8 mouse cellular contexts compared by ENCODE assay signal in genomic region chr11:119300246-119300935, GRCm38 (mm10). TPM values are rescaled to one million over a fixed set of nuclear protein-coding genes. Genes with fewer than 3 reads are reported as not detected.
DNase-seq lines count a peak whose midpoint lies in the region; ATAC-seq and TF ChIP-seq lines count a peak whose summit lies in the region.

No protein-coding gene starts in this region.

- intact Hi-C loops in gastrocnemius, postnatal 14 days (cut with DNase I; ENCODE audit: low total_unique reads), result loop anchor here (10.0 kb wide), 1 partner anchor 54 kb away; the partner anchor contains the start of genes Sgsh and Slc26a11

- peak overlapping the region; percentile 95 for H3K4me3 ChIP-seq in kidney, postnatal 0 days (replicated peaks; ENCODE audit: low read depth, low read length)
- peak overlapping the region; percentile 68 for H3K4me3 ChIP-seq in hindbrain, embryonic 14.5 days (replicated peaks; ENCODE audit: low read length)
- peak overlapping the region; percentile 95 for H3K4me3 ChIP-seq in midbrain, embryonic 14.5 days (replicated peaks; ENCODE audit: low read depth, low read length)

- peak; percentile 35 for DNase-seq in kidney, postnatal 0 days (ENCODE audit: low spot score)
- no peak for DNase-seq in kidney, adult 9 months
- DNase-seq in brain, adult 2 months (ENCODE audit: low read depth, low spot score), result peak; percentile 63
- peak; percentile 32 for DNase-seq in hindbrain, embryonic 14.5 days (ENCODE audit: low spot score)
- no peak for DNase-seq in midbrain, embryonic 14.5 days
- DNase-seq in frontal cortex, postnatal 10 days (ENCODE audit: low spot score in 2 of 2), result no peak
- DNase-seq in retina, postnatal 1 day, result no peak
- DNase-seq in gastrocnemius, postnatal 14 days, result no peak

- peak; percentile 22; the same call in 1 of the 2 replicates for TF ChIP-seq CTCF in kidney, postnatal 0 days (IDR thresholded peaks at IDR 0.05; ENCODE audit: low read depth)

- 0 out of 2 replicates have a peak, but pooled peaks have one; percentile 27 for ATAC-seq in kidney, postnatal 0 days (replicated peaks; ENCODE audit: low FRiP score, low read depth)
- ATAC-seq in hindbrain, embryonic 14.5 days (ENCODE audit: low FRiP score), result no peak
- ATAC-seq in midbrain, embryonic 14.5 days (ENCODE audit: low FRiP score, low TSS enrichment), result peak; percentile 83

- H3K27ac ChIP-seq in kidney, postnatal 0 days, result peak overlapping the region; percentile 89
- peak overlapping the region; percentile 94 for H3K27ac ChIP-seq in hindbrain, embryonic 14.5 days
- H3K27ac ChIP-seq in midbrain, embryonic 14.5 days (replicated peaks; ENCODE audit: low read depth, low read length), result peak overlapping the region; percentile 99

- peak overlapping the region; percentile 95 for H3K4me2 ChIP-seq in kidney, postnatal 0 days (ENCODE audit: low read length)
- peak overlapping the region; percentile 74 for H3K4me2 ChIP-seq in hindbrain, embryonic 14.5 days (replicated peaks)
- H3K4me2 ChIP-seq in midbrain, embryonic 14.5 days (ENCODE audit: low read length), result peak overlapping the region; percentile 94

- peaks cover 20% of the 10 kb centered on the region; the same call in 1 of the 2 replicates for H3K36me3 ChIP-seq in kidney, postnatal 0 days (ENCODE audit: insufficient read depth, low read length)
- H3K36me3 ChIP-seq in hindbrain, embryonic 14.5 days (replicated peaks; ENCODE audit: control insufficient read depth, insufficient read depth), result peaks cover 29% of the 10 kb centered on the region
- peaks cover 23% of the 10 kb centered on the region for H3K36me3 ChIP-seq in midbrain, embryonic 14.5 days (ENCODE audit: control insufficient read depth, insufficient read depth, low read length)

- H3K27me3 ChIP-seq in kidney, postnatal 0 days (ENCODE audit: insufficient read depth, low read length), result no peaks in the 10 kb centered on the region
- no peaks in the 10 kb centered on the region for H3K27me3 ChIP-seq in hindbrain, embryonic 14.5 days (ENCODE audit: control insufficient read depth, insufficient read depth, low read length)
- no peaks in the 10 kb centered on the region for H3K27me3 ChIP-seq in midbrain, embryonic 14.5 days (ENCODE audit: control insufficient read depth, insufficient read depth, low read length)

- H3K9ac ChIP-seq in kidney, postnatal 0 days (ENCODE audit: low read depth, low read length), result peak overlapping the region; percentile 98
- H3K9ac ChIP-seq in hindbrain, embryonic 14.5 days, result peak overlapping the region; percentile 87
- peak overlapping the region; percentile 92 for H3K9ac ChIP-seq in midbrain, embryonic 14.5 days (replicated peaks; ENCODE audit: low read length)

- H3K4me1 ChIP-seq in kidney, postnatal 0 days (replicated peaks; ENCODE audit: insufficient read depth, low read length), result peaks cover 9% of the 10 kb centered on the region; the same call in 1 of the 2 replicates
- H3K4me1 ChIP-seq in hindbrain, embryonic 14.5 days (replicated peaks; ENCODE audit: control insufficient read depth, insufficient read depth, low read length), result peaks cover 10% of the 10 kb centered on the region
- H3K4me1 ChIP-seq in midbrain, embryonic 14.5 days (ENCODE audit: control insufficient read depth, insufficient read depth, low read length), result peaks cover 15% of the 10 kb centered on the region

- no peaks in the 10 kb centered on the region for H3K9me3 ChIP-seq in kidney, postnatal 0 days (replicated peaks; ENCODE audit: low read length)
- no peaks in the 10 kb centered on the region for H3K9me3 ChIP-seq in hindbrain, embryonic 14.5 days (ENCODE audit: control insufficient read depth, low read length)
- no peaks in the 10 kb centered on the region for H3K9me3 ChIP-seq in midbrain, embryonic 14.5 days (ENCODE audit: control insufficient read depth, low read length)

- WGBS in kidney, postnatal 0 days, result under 1% methylated on average over 31 of the region's 31 CpGs
- WGBS in hindbrain, embryonic 14.5 days, result 1% methylated on average over 31 of the region's 31 CpGs
- WGBS in midbrain, embryonic 14.5 days, result 2% methylated on average over 31 of the region's 31 CpGs

RNA-seq across cellular contexts. Expression of gene Eif4a3, which starts 0.5 kb away (rescaled TPM):
- 260 and 285 TPM in 2 replicates for polyA plus RNA-seq in kidney, postnatal 0 days (2015; fragmentation: Nextera tagmentation; extraction: Ambion mirVana)
- polyA plus RNA-seq in hindbrain, embryonic 14.5 days (2014; fragmentation: Nextera tagmentation; extraction: Ambion mirVana), result 223 and 243 TPM in 2 replicates
- 257 and 264 TPM in 2 replicates for polyA plus RNA-seq in midbrain, embryonic 14.5 days (2014; fragmentation: Nextera tagmentation; extraction: Ambion mirVana)
- 10 to 100 TPM; 43.8 to 52.4 TPM for total RNA-seq in gastrocnemius, postnatal 14 days (2021)

RNA-seq across cellular contexts. Expression of gene Card14, which starts 7.2 kb away (rescaled TPM):
- polyA plus RNA-seq in kidney, postnatal 0 days (2015; fragmentation: Nextera tagmentation; extraction: Ambion mirVana), result 0.99 and 1.2 TPM in 2 replicates
- 0.16 and 0.18 TPM in 2 replicates for polyA plus RNA-seq in hindbrain, embryonic 14.5 days (2014; fragmentation: Nextera tagmentation; extraction: Ambion mirVana)
- 0.11 and 0.16 TPM in 2 replicates for polyA plus RNA-seq in midbrain, embryonic 14.5 days (2014; fragmentation: Nextera tagmentation; extraction: Ambion mirVana)
- total RNA-seq in gastrocnemius, postnatal 14 days (2021), result 1 to 10 TPM in 1 of 2 experiments, under 1 TPM in 1; 0.64 to 1.3 TPM

RNA-seq across cellular contexts. Expression of gene Gaa, which starts 32.7 kb away (rescaled TPM):
- polyA plus RNA-seq in kidney, postnatal 0 days (2015; fragmentation: Nextera tagmentation; extraction: Ambion mirVana), result 64.6 and 68.5 TPM in 2 replicates
- 78.7 and 82.4 TPM in 2 replicates for polyA plus RNA-seq in hindbrain, embryonic 14.5 days (2014; fragmentation: Nextera tagmentation; extraction: Ambion mirVana)
- 58.6 and 67.2 TPM in 2 replicates for polyA plus RNA-seq in midbrain, embryonic 14.5 days (2014; fragmentation: Nextera tagmentation; extraction: Ambion mirVana)
- 10 to 100 TPM; 79.1 to 81.6 TPM for total RNA-seq in gastrocnemius, postnatal 14 days (2021)

RNA-seq across cellular contexts. Expression of gene Sgsh, which starts 54.9 kb away (rescaled TPM):
- polyA plus RNA-seq in kidney, postnatal 0 days (2015; fragmentation: Nextera tagmentation; extraction: Ambion mirVana), result 9.8 and 10.1 TPM in 2 replicates
- polyA plus RNA-seq in hindbrain, embryonic 14.5 days (2014; fragmentation: Nextera tagmentation; extraction: Ambion mirVana), result 3.4 and 5.1 TPM in 2 replicates
- polyA plus RNA-seq in midbrain, embryonic 14.5 days (2014; fragmentation: Nextera tagmentation; extraction: Ambion mirVana), result 5.3 and 6.1 TPM in 2 replicates
- 1 to 10 TPM; 3.2 to 4.5 TPM for total RNA-seq in gastrocnemius, postnatal 14 days (2021)

RNA-seq across cellular contexts. Expression of gene Slc26a11, which starts 55.0 kb away (rescaled TPM):
- polyA plus RNA-seq in kidney, postnatal 0 days (2015; fragmentation: Nextera tagmentation; extraction: Ambion mirVana), result 8.0 and 8.3 TPM in 2 replicates
- polyA plus RNA-seq in hindbrain, embryonic 14.5 days (2014; fragmentation: Nextera tagmentation; extraction: Ambion mirVana), result 5.0 and 6.0 TPM in 2 replicates
- polyA plus RNA-seq in midbrain, embryonic 14.5 days (2014; fragmentation: Nextera tagmentation; extraction: Ambion mirVana), result 3.9 and 5.0 TPM in 2 replicates
- 1 to 10 TPM; 2.7 to 2.9 TPM for total RNA-seq in gastrocnemius, postnatal 14 days (2021)

Comparison
In these comparisons a context has a peak if more than half of its experiments do, and no peak if none do; other contexts are left out.
1. DNase-seq: peak in kidney, postnatal 0 days (single experiment), brain, adult 2 months (single experiment) and hindbrain, embryonic 14.5 days (single experiment); none in kidney, adult 9 months (single experiment), midbrain, embryonic 14.5 days (single experiment), frontal cortex, postnatal 10 days (0 of 2), retina, postnatal 1 day (single experiment) and gastrocnemius, postnatal 14 days (single experiment).
2. Peak in every context shown above with its lines, with median percentiles within 50 percentile points of each other: H3K27ac ChIP-seq, H3K4me2 ChIP-seq, H3K4me3 ChIP-seq and H3K9ac ChIP-seq.